Comparison of ENCODE assay signal across 16 mouse cellular contexts in genomic region chr19:27178195-27178807, GRCm38 (mm10). TPM values are rescaled to one million over a fixed set of nuclear protein-coding genes. Genes with fewer than 3 reads are reported as not detected.
DNase-seq lines count a peak whose midpoint lies in the region; ATAC-seq and TF ChIP-seq lines count a peak whose summit lies in the region.
"Had no signal": no experiment of that assay in that cellular context is flagged by ENCODE, and none has a peak within 500 bp of the region (broad histone marks: within the 10 kb centered on the region; RNA-seq: fewer than 3 reads in every experiment).

No protein-coding gene starts in this region.

- no peak overlapping the region for H3K4me2 ChIP-seq in midbrain, postnatal 0 days (ENCODE audit: low read depth, low read length, poor library complexity, severe bottlenecking)
- H3K4me2 ChIP-seq in midbrain, embryonic 13.5 days (replicated peaks): no peak overlapping the region
- H3K4me2 ChIP-seq: limb, embryonic 13.5 days; lung, embryonic 15.5 days; midbrain, embryonic 15.5 days had no signal

- H3K36me3 ChIP-seq in midbrain, postnatal 0 days (ENCODE audit: insufficient read depth, low read length): no peaks in the 10 kb centered on the region
- H3K36me3 ChIP-seq in midbrain, embryonic 13.5 days: no peaks in the 10 kb centered on the region
- H3K36me3 ChIP-seq: limb, embryonic 13.5 days; lung, embryonic 15.5 days; midbrain, embryonic 15.5 days had no signal

- H3K9ac ChIP-seq in midbrain, postnatal 0 days (replicated peaks; ENCODE audit: low read length, poor library complexity, severe bottlenecking): no peak overlapping the region
- no peak overlapping the region for H3K9ac ChIP-seq in midbrain, embryonic 13.5 days (replicated peaks)
- H3K9ac ChIP-seq: limb, embryonic 13.5 days; lung, embryonic 15.5 days; midbrain, embryonic 15.5 days had no signal

- peak; percentile 8 to 10 for DNase-seq in cerebellum, postnatal 10 days
- no peak for DNase-seq in cerebellum, postnatal 4 days (ENCODE audit: low spot score in 2 of 2)
- peak; percentile 13 to 26 for DNase-seq in heart, adult 9 months (ENCODE audit: low spot score in 2 of 2)
- no peak for DNase-seq in heart, postnatal 4 days
- peak; percentile 51 for DNase-seq in midbrain, postnatal 0 days (ENCODE audit: low spot score)
- peak; percentile 62 for DNase-seq in lung, postnatal 25 days (ENCODE audit: low spot score)
- DNase-seq in urinary bladder, postnatal 10 days (ENCODE audit: low spot score): no peak
- DNase-seq: adrenal gland, postnatal 25 days; cerebellum, adult 11-12 months; gastrocnemius, postnatal 36 days; kidney, postnatal 36 days; thymus, adult 18-20 months had no signal

- ATAC-seq in midbrain, postnatal 0 days (ENCODE audit: low FRiP score): no peak
- no peak for ATAC-seq in midbrain, embryonic 13.5 days
- ATAC-seq: midbrain, embryonic 15.5 days had no signal

- no peak for TF ChIP-seq CTCF in midbrain, postnatal 0 days (IDR thresholded peaks at IDR 0.05)

- WGBS in midbrain, postnatal 0 days: 69% methylated on average over 5 of the region's 5 CpGs
- 82% methylated on average over 5 of the region's 5 CpGs for WGBS in midbrain, embryonic 13.5 days

- no peaks in the 10 kb centered on the region for H3K4me1 ChIP-seq in midbrain, postnatal 0 days (ENCODE audit: insufficient read depth, low read length)
- no peaks in the 10 kb centered on the region for H3K4me1 ChIP-seq in midbrain, embryonic 13.5 days (replicated peaks)

- H3K4me3 ChIP-seq in midbrain, postnatal 0 days (ENCODE audit: low read depth, low read length): no peak overlapping the region
- no peak overlapping the region for H3K4me3 ChIP-seq in midbrain, embryonic 13.5 days (replicated peaks)
- H3K4me3 ChIP-seq: limb, embryonic 13.5 days; lung, embryonic 15.5 days; midbrain, embryonic 15.5 days had no signal

- no peak overlapping the region for H3K27ac ChIP-seq in midbrain, postnatal 0 days (ENCODE audit: low read depth, low read length)
- no peak overlapping the region for H3K27ac ChIP-seq in midbrain, embryonic 13.5 days
- H3K27ac ChIP-seq: limb, embryonic 13.5 days; lung, embryonic 15.5 days; midbrain, embryonic 15.5 days had no signal

- H3K9me3 ChIP-seq in midbrain, postnatal 0 days (ENCODE audit: low read length): no peaks in the 10 kb centered on the region
- H3K9me3 ChIP-seq in midbrain, embryonic 13.5 days: no peaks in the 10 kb centered on the region
- H3K9me3 ChIP-seq: limb, embryonic 13.5 days; lung, embryonic 15.5 days; midbrain, embryonic 15.5 days had no signal

- H3K27me3 ChIP-seq in midbrain, postnatal 0 days (ENCODE audit: insufficient read depth, low read length): no peaks in the 10 kb centered on the region
- H3K27me3 ChIP-seq in midbrain, embryonic 13.5 days: no peaks in the 10 kb centered on the region
- H3K27me3 ChIP-seq: limb, embryonic 13.5 days; lung, embryonic 15.5 days; midbrain, embryonic 15.5 days had no signal

RNA-seq across cellular contexts. Expression of gene Vldlr, which starts 38.0 kb away (rescaled TPM):
- total RNA-seq in heart, postnatal 4 days (2021): 100 to 1,000 TPM; 117 to 122 TPM
- 49.0 and 54.3 TPM in 2 replicates for total RNA-seq in midbrain, postnatal 0 days (2014; rRNA removed)
- polyA plus RNA-seq in midbrain, postnatal 0 days (2015; fragmentation: Nextera tagmentation; extraction: Ambion mirVana): 35.9 and 37.9 TPM in 2 replicates
- 29.8 and 31.6 TPM in 2 replicates for polyA plus RNA-seq in midbrain, embryonic 13.5 days (2015; fragmentation: Nextera tagmentation; extraction: Ambion mirVana)

Comparison
In these comparisons a context has a peak if more than half of its experiments do, and no peak if none do; other contexts are left out.
1. DNase-seq: peak in cerebellum, postnatal 10 days (2 of 2), heart, adult 9 months (2 of 2), midbrain, postnatal 0 days (single experiment) and lung, postnatal 25 days (single experiment); none in cerebellum, postnatal 4 days (0 of 2), heart, postnatal 4 days (single experiment) and urinary bladder, postnatal 10 days (single experiment).